Mouse (Mus musculus) small intestine, adult 2 months (tissue): ENCODE results near the gene Ccnb2.

Experiments
- CTCF ChIP-seq: fragments of 200-500 bp; IDR thresholded peaks from 2 replicates; pipeline ENCODE4 v1.5.1; 2012; ENCODE audit warnings: low read depth, mild to moderate bottlenecking, control low read depth, inconsistent platforms, low read length, moderate library complexity, mixed read lengths; ENCODE audit not compliant: insufficient replicate concordance, insufficient read length; ENCODE audit errors: extremely low read depth
- POLR2A ChIP-seq: fragments of 200-500 bp; IDR thresholded peaks from 2 replicates; pipeline ENCODE4 v1.6.1; 2012; ENCODE audit warnings: low read depth, mild to moderate bottlenecking, control low read depth, inconsistent platforms, low read length, moderate library complexity

GRCm38 (mm10) chr9:70366898-70367297, 54.4 kb downstream of the Ccnb2 start:
- TF ChIP-seq CTCF (no peak), POLR2A (no peak)
